Mouse (Mus musculus): Measurements from ENCODE around the gene Slc1a1. TPM values are rescaled to one million over a fixed set of nuclear protein-coding genes. Genes with fewer than 3 reads are reported as not detected.

The Slc1a1 gene
- total RNA-seq, 2 experiments from 2014 or later, result 0.10 TPM; not detected in 1

DNA sequence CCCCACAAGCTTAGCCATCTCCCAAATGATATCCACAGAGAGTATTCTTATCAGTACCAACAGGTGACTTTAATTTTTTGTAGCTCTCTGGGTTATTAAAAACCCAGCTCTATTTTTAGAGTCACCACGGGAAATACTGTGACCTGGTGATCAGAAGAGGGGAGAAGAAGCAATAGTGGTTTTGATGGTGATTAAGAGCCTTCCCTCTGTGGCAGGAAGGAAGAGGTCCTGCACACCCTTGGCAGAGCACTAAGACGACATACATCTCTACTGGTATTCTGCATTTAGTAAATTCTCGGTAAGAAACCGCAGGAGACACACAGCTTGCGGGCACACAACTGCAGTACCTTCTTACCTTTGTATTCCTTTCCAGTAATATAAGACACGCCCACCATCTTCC, 79.7 kb downstream of the Slc1a1 start:
- ATAC-seq (replicated peaks; ENCODE audit: poor library complexity), result no peak

GRCm38 (mm10) chr19:28915602-28916250, 80.9 kb downstream of the Slc1a1 start:
- no peak for ATAC-seq (replicated peaks; ENCODE audit: poor library complexity)

- no peak for ATAC-seq (replicated peaks; ENCODE audit: poor library complexity)
These were observed 81.6 kb downstream of the Slc1a1 start for GRCm38 (mm10) chr19:28916492-28916891.

GRCm38 (mm10) chr19:28917839-28918238, 83.0 kb downstream of the Slc1a1 start:
- 0 out of 2 replicates have a peak, but pooled peaks have one; percentile 29 for ATAC-seq (replicated peaks; ENCODE audit: poor library complexity)

DNA sequence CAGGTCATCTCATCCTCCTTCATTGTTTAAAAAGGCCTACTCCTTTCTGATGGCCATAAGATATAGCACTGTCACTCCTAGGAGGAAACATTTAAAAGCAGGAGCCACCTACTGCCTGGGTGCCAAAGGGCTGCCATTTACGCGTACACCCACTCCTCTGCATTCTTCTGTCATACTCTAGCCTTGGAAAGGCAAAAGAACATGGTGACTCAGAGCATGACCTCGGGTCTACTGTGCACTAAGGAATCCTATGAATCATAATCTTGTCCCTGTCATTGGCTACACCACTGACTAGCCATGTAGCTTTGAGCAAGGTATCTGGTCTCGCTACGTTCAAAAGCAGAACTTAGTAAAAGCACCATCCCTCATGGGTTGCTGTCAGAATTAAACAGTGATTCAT, 91.5 kb downstream of the Slc1a1 start:
- no peak for ATAC-seq (replicated peaks; ENCODE audit: poor library complexity)

GRCm38 (mm10) chr19:28927396-28927795, 92.5 kb downstream of the Slc1a1 start:
- ATAC-seq (replicated peaks; ENCODE audit: poor library complexity), result no peak

- ATAC-seq (replicated peaks; ENCODE audit: poor library complexity), result no peak
These were observed 94.2 kb downstream of the Slc1a1 start for GRCm38 (mm10) chr19:28929034-28929433.

- ATAC-seq (replicated peaks; ENCODE audit: poor library complexity), result no peak
These were observed 100.0 kb downstream of the Slc1a1 start for GRCm38 (mm10) chr19:28934897-28935296.

DNA sequence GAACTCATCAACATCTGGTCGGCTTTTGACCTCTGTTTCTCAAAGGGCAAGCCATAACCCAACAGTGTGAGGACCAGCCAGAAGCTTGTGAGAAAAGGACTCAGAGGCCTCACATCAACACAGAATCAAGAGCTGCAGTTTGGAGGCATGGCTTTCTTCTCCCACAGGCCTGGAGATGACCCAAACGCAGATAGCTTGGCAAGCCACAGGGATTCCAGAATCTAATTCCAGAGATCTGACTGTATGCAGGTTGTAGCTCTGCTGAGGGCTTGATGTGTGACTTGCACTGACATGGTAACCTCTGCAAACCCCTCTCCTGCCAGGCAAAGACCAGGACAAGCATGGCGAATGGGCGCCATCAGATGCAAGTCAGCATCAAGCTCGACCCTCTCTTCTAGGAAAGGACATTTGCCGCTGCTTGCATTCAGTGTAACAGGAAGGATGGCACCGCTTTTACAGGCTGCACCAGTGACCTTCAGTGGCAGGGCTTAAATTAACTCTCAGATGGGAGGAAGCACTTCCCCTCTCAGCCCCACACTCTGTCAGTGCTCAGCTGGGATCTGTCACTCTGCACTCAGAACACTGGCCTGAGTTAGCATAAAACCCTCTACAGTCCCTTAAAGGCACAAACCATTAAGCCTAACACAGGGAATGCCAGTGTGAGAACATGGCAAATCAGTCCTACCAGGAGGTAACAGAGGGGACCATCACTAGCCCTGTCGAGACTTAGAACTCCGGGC, 105.5 kb downstream of the Slc1a1 start:
- no peak for ATAC-seq (replicated peaks; ENCODE audit: poor library complexity)

GRCm38 (mm10) chr19:28941271-28941670, 106.4 kb downstream of the Slc1a1 start:
- ATAC-seq (replicated peaks; ENCODE audit: poor library complexity), result no peak

GRCm38 (mm10) chr19:28946782-28947181, 111.9 kb downstream of the Slc1a1 start:
- no peak for ATAC-seq (replicated peaks; ENCODE audit: poor library complexity)

- ATAC-seq (replicated peaks; ENCODE audit: poor library complexity), result no peak
These were observed 112.5 kb downstream of the Slc1a1 start for GRCm38 (mm10) chr19:28947311-28947710.

DNA sequence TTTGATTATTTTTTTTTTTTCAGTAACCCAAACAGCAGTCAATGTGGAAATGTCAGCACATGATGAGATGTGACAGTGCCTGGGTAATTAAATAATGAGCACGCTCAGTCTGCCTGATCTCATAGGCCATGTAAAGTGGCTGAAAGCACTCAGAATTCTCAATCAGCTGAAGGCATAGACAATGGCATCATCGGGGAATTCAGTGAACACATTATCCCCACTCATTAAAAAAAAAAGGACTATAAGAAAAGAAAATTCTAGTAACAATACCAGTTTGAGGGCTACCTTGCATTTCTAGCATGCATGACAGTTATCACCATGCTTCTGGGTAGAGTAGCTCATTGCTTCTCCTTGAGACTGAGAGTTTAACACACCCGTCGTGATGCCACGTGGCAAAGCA, 116.4 kb downstream of the Slc1a1 start:
- ATAC-seq (replicated peaks; ENCODE audit: poor library complexity), result no peak

- ATAC-seq (replicated peaks; ENCODE audit: poor library complexity), result no peak
These were observed 128.3 kb downstream of the Slc1a1 start for GRCm38 (mm10) chr19:28963113-28963512.

DNA sequence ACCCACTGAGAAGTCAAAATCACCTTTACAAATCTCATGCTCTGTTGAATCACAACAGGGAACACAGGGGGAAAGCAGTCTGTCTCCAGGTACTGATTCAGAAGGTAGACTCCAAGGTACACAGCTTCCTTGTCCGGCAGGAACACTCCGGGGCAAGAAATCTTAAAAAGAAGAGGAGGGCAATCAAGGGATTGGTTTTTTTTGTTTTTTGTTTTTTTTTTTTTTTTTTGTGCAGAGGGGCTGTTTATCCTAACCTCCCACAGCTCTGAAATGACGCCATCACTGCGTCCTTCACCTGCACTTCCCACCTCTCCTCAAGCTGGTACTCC, 128.6 kb downstream of the Slc1a1 start:
- no peak for ATAC-seq (replicated peaks; ENCODE audit: poor library complexity)

Other genes starting within 250 kb of the Slc1a1 start
- gene Glis3, start 155.0 kb upstream of the Slc1a1 start, total RNA-seq (2015), result 5.8 and 8.5 TPM in 2 replicates
- gene Glis3, start 155.0 kb upstream of the Slc1a1 start, total RNA-seq (2017), result 2.5 and 3.5 TPM in 2 replicates
- 11.4 and 13.7 TPM in 2 replicates for gene Plpp6, start 128.9 kb downstream of the Slc1a1 start, total RNA-seq (2015)
- 5.5 and 5.9 TPM in 2 replicates for gene Plpp6, start 128.9 kb downstream of the Slc1a1 start, total RNA-seq (2017)
- 0.12 TPM in 1 of 2 replicates, not detected in the other for gene 4430402I18Rik, start 132.8 kb downstream of the Slc1a1 start, total RNA-seq (2015)
- gene 4430402I18Rik, start 132.8 kb downstream of the Slc1a1 start, total RNA-seq (2017), result 0.21 TPM in 1 of 2 replicates, not detected in the other
- gene Cdc37l1, start 155.3 kb downstream of the Slc1a1 start, total RNA-seq (2015), result 28.5 and 45.0 TPM in 2 replicates
- gene Cdc37l1, start 155.3 kb downstream of the Slc1a1 start, total RNA-seq (2017), result 31.0 and 48.1 TPM in 2 replicates
- 41.5 and 50.1 TPM in 2 replicates for gene Ak3, start 212.9 kb downstream of the Slc1a1 start, total RNA-seq (2015)
- gene Ak3, start 212.9 kb downstream of the Slc1a1 start, total RNA-seq (2017), result 22.3 and 29.4 TPM in 2 replicates